Mouse (Mus musculus) left cerebral cortex, adult 9 months (tissue): ENCODE data around the gene Kcnb1.

Experiments
- DNase-seq, 2 experiments: peaks; one replicate each; pipeline ENCODE4 v3.0.0; 2022; ENCODE audit warnings: low spot score in 2 of 2

Kcnb1 gene

DNA sequence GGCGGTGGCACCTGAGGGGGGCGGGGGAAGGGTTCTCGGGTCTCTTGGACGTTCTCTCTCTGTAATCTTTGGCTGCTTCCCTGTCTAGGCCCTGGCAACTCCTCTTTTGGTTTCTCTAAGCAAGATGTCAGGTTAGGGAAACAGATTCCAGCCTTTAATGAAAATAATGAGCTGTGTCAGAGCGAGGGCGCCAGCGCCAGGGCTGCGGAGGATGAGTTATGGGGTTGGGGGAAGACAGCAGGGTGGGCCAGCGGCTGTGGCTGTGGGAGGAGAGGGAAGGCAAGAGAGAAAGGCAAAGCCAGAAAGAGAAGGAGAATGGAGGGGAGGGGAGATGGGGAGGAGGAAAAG is 60.4 kb downstream of the Kcnb1 start:
- DNase-seq, result no peak

DNA sequence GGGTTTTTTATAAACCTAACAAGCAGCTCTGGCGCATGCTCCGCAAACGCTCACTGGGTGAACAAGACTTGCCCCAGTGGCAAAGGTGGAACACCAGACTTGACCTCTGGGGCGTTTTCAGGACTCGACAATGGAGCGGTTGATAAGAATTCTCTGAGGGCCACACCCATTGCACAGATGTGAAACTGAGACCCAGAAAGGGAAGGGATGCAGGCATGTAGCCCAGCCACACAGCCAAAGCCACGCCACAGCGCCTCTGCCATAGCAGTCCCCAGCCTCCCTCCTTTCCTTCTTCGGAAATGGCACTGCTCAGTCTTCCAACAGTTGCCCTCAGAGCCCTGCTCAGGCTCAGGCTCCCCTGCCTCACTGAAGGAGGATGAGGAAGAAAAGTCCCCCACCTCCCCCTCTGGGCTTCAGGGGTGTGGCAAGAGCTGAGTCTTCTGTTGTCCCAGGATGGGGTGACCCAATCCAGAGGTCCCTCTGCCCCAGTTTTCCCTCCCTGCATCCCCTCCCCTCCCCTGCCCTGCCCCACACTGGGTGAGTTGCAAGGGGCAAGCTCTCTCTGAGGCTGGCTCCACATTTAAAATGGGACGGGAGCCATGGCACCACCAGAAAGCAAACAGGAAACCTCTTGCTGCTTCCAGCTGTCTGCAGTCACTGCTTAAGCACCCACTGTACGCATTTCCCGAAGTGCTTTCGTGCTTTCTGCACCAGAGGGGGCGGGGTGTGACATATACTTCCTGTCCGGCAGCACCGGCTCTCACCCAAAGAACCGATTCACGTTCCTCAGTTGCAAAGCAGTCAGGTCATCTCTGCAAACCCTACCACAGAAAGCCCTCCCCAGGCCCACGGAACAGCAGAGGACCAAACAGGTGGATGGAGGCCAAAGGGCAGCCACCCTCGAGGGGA is 61.0 kb downstream of the Kcnb1 start:
- DNase-seq, result no peak

DNA sequence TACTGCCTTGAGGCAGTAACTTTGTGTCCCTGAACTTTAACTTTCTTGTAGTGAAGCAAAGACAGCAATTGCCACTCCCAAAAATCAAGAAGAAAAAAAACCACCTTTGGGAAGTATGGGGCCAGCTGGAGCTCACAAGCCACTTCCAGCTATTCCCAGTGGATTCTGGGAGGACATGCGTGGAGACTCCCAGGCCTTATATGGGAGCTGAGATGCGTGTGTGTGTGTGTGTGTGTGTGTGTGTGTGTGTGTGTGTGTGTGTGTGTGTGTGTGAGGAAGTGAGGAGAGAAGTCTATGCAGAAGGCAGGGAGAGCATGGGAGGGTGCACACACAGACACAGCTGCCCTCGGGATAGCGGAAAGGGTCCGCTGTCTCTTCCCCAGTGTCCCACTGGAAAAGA is 62.6 kb downstream of the Kcnb1 start:
- DNase-seq, result no peak

DNA sequence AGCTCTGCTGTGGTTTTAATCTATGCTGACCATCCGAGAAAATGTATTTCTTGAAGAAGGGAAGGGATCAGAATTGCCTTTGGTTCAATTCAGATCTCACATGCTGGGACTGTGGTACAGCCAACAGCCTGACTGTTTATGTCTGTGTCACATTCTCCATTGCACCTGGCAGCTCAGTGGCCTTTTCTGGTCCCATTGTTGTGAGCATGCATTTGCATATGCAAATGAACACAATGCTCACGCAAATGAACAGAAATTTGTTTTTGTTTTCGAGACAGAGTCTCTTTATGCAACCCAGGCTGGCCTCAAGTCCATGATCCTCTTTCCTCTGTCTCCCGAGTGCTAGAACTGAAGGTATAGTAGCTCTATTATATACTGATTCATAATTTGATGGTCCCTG is 64.2 kb downstream of the Kcnb1 start:
- DNase-seq, result no peak

DNA sequence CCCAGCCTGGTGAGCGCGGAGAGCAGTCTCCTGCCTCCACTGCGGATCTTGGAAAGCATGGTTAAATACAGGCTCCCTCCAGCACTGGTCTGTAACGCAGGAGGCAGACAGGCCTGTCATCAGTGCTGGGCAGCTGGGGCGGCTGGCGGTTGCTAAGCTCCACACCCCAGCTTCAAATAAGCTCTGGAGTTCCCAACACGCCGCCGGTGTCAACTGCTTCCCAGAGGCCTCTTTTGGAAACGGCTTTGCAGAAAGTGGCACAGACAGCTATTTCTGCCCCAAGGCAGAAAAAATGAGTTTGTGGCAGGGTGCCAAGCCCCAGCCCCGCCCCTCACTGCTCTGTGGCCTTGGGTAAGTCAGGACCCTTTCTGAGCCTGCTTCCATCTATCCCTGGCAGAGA is 66.0 kb downstream of the Kcnb1 start:
- DNase-seq, result peak in 1 of 2 experiments; percentile 60

DNA sequence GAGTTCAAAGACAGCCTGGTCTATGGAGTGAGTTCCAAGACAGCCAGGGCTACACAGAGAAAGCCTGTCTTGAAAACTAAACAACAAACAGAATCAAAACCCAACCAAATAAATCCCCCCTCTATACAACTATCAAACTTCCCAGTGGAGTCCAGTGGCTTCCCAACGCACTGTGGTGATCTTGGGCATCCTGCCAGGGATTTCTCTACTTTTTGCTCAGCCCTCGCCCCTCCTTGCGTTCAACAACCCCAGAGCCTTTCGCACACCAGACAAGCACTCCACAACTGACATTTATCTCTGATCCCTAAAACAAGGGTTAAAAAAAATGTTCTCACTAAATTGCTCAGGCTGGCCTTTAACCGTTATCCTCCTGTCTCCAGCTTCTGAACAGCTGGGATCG is 67.2 kb downstream of the Kcnb1 start:
- no peak for DNase-seq

DNA sequence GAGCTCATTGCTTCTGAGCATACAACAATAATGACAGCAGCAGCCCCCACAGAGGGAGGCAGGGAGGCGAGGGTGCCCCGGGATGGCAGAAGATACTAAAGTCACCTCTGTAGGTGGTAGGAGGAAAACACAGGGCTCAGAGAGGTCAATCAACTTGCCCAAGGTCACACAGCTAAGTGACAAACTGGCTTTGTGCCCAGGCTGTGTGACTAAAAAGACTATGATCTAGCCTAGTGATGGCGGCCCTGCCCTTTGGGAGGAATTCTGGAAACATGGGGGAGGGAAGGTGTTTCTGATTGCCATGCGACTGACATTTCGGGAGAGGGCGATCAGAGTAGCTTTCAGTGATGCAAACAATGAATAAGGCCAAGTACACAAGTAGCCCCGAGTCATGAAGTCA is 68.0 kb downstream of the Kcnb1 start:
- no peak for DNase-seq

DNA sequence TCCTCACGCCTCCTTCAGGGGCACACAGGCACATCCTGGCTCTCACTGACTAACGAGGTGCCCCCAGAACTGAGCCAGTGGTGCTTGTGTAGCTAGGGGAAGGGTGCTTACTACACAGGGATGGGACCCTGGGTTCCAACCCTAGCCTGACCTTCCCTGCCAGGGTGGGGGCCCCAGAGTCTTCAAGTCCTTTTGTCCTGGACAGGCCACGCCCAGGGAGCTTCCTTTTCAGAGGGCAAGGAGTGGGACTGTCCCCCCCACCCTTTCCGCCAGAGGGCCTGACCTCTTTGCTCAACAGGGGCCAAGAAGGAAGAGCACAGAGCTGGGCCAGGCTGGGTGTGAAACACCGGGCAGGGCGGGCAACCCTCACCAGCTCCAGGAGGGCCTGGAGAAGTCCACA is 68.7 kb downstream of the Kcnb1 start:
- no peak for DNase-seq

DNA sequence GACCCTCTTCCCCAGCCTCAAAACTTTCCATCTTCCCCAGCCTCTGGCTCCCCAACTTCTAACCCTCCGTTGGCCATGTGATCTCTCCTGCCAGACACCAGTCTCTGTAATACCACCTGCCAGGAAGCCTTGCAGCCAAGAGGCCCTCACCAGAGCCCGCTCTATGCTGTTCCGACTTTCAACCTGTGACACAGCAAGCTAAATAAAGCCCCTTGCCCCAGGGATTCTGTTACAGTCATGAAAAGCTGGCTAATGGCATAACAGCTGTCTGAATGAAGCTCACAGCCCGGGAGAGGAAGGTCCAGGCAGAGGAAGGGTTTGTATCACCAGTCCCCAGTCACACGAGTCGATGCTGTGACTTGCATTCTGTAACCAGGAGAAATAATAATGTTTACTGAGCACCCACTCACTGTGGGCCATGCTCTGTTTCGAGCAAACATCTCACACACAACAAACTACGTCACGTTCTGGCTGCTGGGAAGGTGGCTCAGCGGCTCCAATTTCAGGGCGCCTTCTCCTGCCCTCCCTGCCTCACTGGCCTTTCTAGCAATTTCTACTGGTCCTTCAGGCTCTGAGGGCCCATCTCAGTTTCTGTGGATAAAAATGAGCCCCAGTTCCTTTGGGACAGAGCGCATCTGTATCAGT is 69.6 kb downstream of the Kcnb1 start:
- DNase-seq, result no peak

DNA sequence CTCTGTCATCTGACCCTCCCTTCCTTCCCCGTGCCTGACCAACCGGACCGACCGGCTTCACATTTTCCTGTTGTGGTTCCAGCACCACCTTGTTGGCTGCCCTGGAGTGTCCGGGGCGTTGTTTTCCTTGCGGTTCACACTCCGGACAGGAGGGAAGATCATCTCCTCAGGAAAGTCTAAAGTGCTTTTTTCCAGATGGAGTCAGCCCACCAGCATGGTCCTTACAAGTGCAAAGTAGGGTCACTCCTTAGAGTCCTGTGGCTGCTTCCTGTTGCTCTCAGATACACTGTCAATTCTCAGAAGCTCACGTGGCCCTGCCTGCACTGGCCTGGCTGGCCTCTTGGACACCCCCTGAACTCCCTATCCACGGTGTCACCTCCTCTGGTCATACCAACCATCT is 71.9 kb downstream of the Kcnb1 start:
- DNase-seq, result no peak

DNA sequence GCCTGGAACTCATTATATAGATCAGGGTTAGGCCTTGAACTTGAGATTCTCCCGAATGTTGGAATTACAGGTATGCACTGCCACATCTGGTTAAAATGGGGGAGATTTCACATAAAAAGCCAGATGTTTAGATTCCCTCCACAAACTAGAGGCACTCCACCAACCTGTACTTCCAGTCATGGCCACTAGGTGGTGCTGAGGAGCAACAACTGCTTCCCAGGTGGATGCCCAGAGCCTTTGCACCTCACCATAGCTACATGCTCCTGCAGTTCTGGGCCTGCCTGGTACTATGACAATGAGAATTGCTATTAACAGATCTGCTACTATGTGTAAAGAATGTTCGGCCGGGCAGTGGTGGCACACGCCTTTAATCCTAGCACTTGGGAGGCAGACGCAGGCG is 77.2 kb downstream of the Kcnb1 start:
- peak in 1 of 2 experiments; percentile 85 for DNase-seq

DNA sequence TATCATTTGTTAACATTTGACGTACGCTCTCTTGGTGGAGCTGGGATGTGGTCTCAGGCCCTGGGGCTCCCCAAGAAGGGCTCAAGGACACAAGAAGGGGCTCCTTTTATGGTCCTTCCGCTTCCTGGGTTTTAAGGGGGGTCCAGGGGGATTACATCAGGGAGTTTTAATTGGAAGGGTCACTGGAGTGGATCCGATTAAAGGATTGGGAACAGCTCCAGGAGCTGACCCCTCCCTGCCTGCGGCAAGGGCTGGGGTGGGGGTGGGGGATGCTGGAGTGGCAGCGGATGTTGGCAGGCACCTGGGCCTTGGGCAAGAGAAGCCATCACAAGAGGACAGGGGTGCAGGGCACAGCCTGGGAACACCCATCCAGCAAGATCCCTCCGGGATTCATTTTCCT is 77.7 kb downstream of the Kcnb1 start:
- DNase-seq, result no peak

DNA sequence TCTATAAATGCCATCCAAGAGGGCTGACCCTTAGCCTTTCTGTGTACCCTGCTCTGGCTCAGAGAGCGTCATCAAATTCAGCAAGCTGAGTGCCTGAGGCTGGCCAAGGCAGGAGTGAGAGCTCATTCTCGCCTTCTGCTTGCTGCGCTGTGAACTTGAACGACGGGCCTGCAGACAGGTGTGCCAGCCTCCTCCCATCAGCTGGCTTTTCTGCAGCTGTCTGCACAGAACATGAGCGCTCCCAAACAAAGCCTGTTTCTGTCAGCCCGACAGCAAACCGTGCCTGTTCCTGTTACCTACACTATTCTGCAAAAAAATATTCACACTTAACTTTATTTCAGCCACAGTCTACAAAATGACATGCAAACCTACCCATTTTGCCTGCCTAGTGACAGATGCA is 80.4 kb downstream of the Kcnb1 start:
- no peak for DNase-seq

DNA sequence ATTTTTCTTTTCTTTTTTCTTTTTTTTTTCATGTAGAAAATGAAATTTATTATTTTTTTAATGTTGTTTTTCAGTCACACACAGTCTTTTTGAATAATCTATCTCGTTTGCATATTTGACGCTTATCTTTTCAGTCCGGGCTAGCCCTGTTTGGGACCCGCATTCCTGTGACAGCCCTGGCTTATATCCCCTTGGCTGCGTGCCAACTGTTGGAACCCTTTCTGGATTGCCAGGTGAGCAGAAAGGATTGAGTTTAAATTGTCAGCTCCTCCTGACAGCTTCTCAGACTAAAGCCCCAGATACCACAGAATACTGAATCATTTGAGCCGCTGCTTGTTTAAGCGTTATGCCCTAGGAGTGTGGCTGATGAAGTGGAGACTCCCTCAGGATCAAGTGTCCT is 86.4 kb downstream of the Kcnb1 start:
- no peak for DNase-seq

DNA sequence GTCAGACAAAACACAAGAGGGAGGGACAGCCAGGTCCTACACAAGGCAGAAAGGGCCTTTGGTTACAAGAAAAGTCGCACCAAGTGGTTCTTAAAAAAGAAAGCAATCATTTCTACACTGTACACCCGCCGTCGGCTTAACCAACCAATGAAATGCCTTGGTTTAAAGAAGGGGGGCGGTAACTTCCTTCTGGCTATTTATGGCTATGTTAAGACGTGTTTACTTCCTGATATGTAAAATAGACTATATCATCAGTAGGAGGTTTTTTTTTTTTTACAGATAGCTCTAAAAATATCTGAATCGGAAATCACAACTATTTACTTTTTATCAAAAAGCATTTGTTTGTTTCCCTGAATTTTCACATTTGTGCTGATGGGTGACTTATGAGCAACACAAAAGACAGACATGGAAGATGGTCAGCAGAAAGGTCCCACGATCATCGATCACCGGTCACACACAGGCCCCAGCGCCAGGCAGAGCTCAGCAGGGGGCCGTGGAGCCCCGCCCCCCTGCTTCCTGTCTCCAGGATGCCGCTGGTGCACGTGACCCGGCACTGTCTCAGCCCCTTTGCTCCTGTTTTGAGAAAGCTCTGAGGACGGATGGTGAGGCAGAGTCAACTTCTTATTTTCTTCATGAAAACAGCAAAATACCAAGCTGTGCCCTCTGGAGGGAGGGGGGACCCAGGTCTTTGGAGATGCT is 88.1 kb downstream of the Kcnb1 start:
- DNase-seq, result no peak

DNA sequence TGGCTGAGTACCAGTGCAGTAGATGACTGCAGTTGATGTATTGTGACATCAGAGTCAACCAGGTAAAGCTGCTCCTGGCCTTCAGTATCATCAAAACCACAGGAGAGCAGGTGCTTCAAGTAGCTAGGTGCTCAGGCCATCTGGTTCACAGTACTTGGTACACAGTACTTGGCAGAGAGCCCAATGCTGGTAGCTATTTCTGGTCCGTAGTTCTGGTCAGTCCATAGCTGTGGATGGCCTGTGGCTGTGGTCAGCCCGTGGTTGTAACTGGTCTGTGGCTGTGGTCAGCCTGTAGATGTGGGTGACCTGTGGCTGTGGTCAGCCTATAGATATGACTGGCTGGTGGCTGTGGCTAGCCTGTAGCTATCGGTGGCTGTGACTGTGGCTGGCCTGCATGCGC is 95.3 kb downstream of the Kcnb1 start:
- DNase-seq, result no peak

DNA sequence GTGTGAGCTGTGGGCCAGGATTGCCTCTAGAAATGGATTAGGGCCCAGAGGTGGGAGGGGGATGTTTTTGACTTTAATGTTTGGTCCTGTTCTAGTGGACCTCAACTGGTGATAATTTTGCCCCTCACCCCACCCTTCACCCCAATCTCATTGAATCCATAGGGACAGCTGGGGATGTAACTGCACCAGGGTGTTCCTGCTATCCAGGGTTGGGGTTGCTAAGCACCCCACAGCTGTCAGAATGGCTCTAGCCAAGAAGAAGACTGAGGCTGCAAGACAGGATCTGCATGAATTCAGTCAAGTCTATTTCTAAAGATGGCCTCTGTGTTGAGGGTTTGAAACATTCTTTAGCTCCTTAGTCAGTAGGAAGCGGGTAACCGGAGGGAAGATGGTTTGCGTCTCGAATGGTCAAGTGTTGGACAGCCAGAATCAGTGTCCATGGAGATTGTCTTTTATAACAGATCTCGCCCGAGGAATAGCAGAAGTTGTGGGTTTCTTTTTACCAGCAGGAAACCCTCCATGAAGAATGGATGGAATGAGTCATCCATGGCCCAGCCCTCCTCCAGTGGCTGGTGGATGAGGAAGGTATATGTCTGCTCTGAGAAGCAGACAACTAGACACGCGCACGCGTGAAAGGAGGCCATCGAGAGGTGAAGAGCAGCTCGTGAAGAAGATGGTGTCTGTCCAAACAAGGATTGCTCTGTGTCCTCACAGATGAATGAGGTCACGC is 96.6 kb downstream of the Kcnb1 start:
- DNase-seq, result no peak

DNA sequence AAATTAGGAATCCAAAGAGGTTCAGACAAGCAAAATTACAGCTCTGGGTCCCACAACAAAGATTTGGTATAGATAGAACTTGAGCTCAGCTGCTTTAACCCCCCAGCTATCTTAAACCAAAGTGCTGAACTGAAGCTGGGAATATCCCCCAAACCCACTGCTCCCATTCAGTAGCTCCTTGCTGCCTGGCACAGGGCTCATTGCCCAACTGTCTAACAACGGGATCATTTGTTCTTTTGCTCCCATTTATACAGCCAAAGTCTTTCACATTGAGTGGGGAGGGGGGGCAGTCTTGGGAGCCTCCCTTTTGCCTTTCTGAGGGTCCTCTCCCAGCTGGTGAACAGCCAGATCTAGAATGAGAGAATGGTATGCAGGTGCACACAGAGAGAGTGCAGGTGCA is 99.7 kb downstream of the Kcnb1 start:
- DNase-seq, result no peak

DNA sequence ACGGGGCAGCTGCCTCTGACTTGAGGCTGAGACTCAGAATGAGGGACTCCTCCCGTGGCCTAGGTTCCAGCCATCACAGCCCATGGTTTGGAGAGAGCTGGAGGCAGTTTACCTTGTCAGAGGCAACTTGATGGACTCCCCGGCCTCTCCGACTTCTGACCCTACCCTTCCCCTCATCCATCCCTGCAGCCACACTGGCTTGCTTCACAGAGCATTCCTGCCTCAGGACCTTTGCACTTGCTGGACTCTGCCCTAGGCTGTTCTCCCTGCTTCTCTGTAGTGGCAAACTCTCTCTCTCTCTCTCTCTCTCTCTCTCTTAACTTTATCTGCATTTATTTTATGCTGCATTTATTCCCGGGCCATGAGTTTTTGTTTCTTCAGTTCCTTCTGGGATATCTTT is 103.1 kb downstream of the Kcnb1 start:
- DNase-seq, result no peak

DNA sequence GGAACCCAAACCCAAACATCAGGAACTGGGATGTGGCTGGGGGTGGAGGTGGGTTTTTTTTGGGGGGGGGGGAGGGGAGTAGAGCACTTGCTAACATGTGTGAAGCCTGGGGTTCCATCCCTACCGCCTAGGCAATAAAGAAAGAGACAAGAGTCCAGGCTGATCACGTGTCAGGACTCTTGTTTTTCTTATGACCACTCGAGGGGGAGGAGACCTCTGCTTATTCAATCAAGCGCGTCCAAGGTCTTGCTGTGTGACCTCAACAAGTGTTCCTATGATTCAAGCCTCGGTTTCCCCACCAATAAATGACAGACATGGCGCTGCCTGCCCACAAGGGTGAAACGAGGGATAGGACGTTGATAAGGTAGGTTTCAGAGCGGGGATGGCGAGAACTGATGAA is 103.9 kb downstream of the Kcnb1 start:
- no peak for DNase-seq

DNA sequence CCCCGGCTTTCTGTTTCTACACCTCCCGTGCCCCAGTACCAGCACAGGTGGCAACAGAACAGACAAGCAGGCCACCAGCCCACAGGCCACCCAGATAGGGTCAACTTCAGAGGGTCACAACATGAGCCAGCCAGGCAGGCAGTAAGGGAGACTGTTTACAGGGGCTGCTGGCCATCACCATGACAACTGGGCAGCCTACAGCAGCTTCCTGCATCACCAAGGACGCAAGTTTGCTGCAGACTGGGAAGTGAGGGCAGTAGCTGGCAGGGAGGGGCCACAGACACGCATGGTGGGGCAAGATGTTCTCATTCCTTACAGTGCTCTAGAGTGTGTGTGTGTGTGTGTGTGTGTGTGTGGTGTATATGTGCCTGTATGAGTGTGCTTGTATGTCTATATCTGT is 108.3 kb downstream of the Kcnb1 start:
- DNase-seq, result no peak

DNA sequence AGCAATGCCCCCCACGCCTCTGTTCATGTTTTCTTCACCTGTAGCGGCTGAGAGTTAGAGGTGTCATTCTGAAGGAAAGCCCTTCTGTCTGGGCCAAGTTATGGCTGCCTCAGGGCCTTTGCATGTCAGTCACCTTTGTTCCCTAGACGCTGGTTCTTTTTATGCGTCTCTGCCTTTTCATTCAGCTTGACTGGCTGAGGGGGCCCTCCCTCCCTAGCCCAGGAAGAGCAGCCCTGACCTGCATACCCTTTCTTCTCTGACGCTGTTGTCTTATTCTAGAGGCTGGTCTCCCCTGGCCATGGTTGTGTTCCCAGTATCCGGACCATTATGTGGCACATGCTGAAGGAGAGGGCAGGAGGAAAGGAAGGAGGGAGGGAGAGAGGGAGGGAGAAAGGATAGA is 108.8 kb downstream of the Kcnb1 start:
- no peak for DNase-seq
